Mouse (Mus musculus): ENCODE data around the gene Wdr37. TPM values are rescaled to one million over a fixed set of nuclear protein-coding genes. Genes with fewer than 3 reads are reported as not detected.

Gene Wdr37
- polyA plus RNA-seq, 1 experiment = 15.3 TPM

Other genes starting within 250 kb of the Wdr37 start
- gene Idi1, start 13.6 kb upstream of the Wdr37 start, polyA plus RNA-seq (2012; ENCODE audit: insufficient read depth, insufficient read length, missing spikeins) = 64.6 and 96.8 TPM in 2 replicates
- not detected in 2 replicates for gene Gm9745, start 76.3 kb upstream of the Wdr37 start, polyA plus RNA-seq (2012; ENCODE audit: insufficient read depth, insufficient read length, missing spikeins)
- gene Idi2, start 81.0 kb upstream of the Wdr37 start, polyA plus RNA-seq (2012; ENCODE audit: insufficient read depth, insufficient read length, missing spikeins) = not detected in 2 replicates
- 25.7 and 28.7 TPM in 2 replicates for gene Gtpbp4, start 124.2 kb upstream of the Wdr37 start, polyA plus RNA-seq (2012; ENCODE audit: insufficient read depth, insufficient read length, missing spikeins)
- 24.5 and 24.6 TPM in 2 replicates for gene Larp4b, start 222.0 kb upstream of the Wdr37 start, polyA plus RNA-seq (2012; ENCODE audit: insufficient read depth, insufficient read length, missing spikeins)

Measured in brown adipose tissue, adult 24 weeks (tissue).